Mouse (Mus musculus): ENCODE data around the gene Magi1.

Magi1 gene

GRCm38 (mm10) chr6:93983551-93983950 lies 300.2 kb downstream of the Magi1 start:
- DNase-seq (ENCODE audit: low read depth, low spot score), result no peak

GRCm38 (mm10) chr6:93981211-93981610 lies 302.5 kb downstream of the Magi1 start:
- no peak for DNase-seq (ENCODE audit: low read depth, low spot score)

GRCm38 (mm10) chr6:93979241-93979640 lies 304.5 kb downstream of the Magi1 start:
- DNase-seq (ENCODE audit: low read depth, low spot score), result no peak

- no peak for DNase-seq (ENCODE audit: low read depth, low spot score)
Observed at GRCm38 (mm10) chr6:93968721-93969120, 315.0 kb downstream of the Magi1 start.

GRCm38 (mm10) chr6:93962757-93963336 lies 320.9 kb downstream of the Magi1 start:
- DNase-seq (ENCODE audit: low read depth, low spot score), result no peak

GRCm38 (mm10) chr6:93961782-93962181 lies 321.9 kb downstream of the Magi1 start:
- DNase-seq (ENCODE audit: low read depth, low spot score), result no peak

- no peak for DNase-seq (ENCODE audit: low read depth, low spot score)
Observed at GRCm38 (mm10) chr6:93957172-93957571, 326.5 kb downstream of the Magi1 start.

- no peak for DNase-seq (ENCODE audit: low read depth, low spot score)
Observed at GRCm38 (mm10) chr6:93946612-93947011, 337.1 kb downstream of the Magi1 start.

GRCm38 (mm10) chr6:93936359-93936758 lies 347.4 kb downstream of the Magi1 start:
- DNase-seq (ENCODE audit: low read depth, low spot score), result no peak

GRCm38 (mm10) chr6:93935793-93936192 lies 347.9 kb downstream of the Magi1 start:
- no peak for DNase-seq (ENCODE audit: low read depth, low spot score)

- no peak for DNase-seq (ENCODE audit: low read depth, low spot score)
Observed at GRCm38 (mm10) chr6:93934700-93935099, 349.0 kb downstream of the Magi1 start.

GRCm38 (mm10) chr6:93924568-93924967 lies 359.1 kb downstream of the Magi1 start:
- DNase-seq (ENCODE audit: low read depth, low spot score), result no peak

- DNase-seq (ENCODE audit: low read depth, low spot score), result no peak
Observed at GRCm38 (mm10) chr6:93923972-93924371, 359.7 kb downstream of the Magi1 start.

- DNase-seq (ENCODE audit: low read depth, low spot score), result no peak
Observed at GRCm38 (mm10) chr6:93923351-93923750, 360.4 kb downstream of the Magi1 start.

GRCm38 (mm10) chr6:93922931-93923330 lies 360.8 kb downstream of the Magi1 start:
- no peak for DNase-seq (ENCODE audit: low read depth, low spot score)

GRCm38 (mm10) chr6:93913226-93913861 lies 370.4 kb downstream of the Magi1 start:
- no peak for DNase-seq (ENCODE audit: low read depth, low spot score)

- no peak for DNase-seq (ENCODE audit: low read depth, low spot score)
Observed at GRCm38 (mm10) chr6:93912582-93913225, 371.0 kb downstream of the Magi1 start.

- no peak for DNase-seq (ENCODE audit: low read depth, low spot score)
Observed at GRCm38 (mm10) chr6:93912003-93912581, 371.6 kb downstream of the Magi1 start.

- no peak for DNase-seq (ENCODE audit: low read depth, low spot score)
Observed at GRCm38 (mm10) chr6:93911420-93911819, 372.3 kb downstream of the Magi1 start.

GRCm38 (mm10) chr6:93909976-93910375 lies 373.7 kb downstream of the Magi1 start:
- DNase-seq (ENCODE audit: low read depth, low spot score), result no peak

GRCm38 (mm10) chr6:93904987-93905386 lies 378.7 kb downstream of the Magi1 start:
- no peak for DNase-seq (ENCODE audit: low read depth, low spot score)

GRCm38 (mm10) chr6:93902239-93902638 lies 381.5 kb downstream of the Magi1 start:
- no peak for DNase-seq (ENCODE audit: low read depth, low spot score)

GRCm38 (mm10) chr6:93901408-93901807 lies 382.3 kb downstream of the Magi1 start:
- DNase-seq (ENCODE audit: low read depth, low spot score), result no peak
